10 mouse cellular contexts compared by ENCODE assay signal in the genomic region with DNA sequence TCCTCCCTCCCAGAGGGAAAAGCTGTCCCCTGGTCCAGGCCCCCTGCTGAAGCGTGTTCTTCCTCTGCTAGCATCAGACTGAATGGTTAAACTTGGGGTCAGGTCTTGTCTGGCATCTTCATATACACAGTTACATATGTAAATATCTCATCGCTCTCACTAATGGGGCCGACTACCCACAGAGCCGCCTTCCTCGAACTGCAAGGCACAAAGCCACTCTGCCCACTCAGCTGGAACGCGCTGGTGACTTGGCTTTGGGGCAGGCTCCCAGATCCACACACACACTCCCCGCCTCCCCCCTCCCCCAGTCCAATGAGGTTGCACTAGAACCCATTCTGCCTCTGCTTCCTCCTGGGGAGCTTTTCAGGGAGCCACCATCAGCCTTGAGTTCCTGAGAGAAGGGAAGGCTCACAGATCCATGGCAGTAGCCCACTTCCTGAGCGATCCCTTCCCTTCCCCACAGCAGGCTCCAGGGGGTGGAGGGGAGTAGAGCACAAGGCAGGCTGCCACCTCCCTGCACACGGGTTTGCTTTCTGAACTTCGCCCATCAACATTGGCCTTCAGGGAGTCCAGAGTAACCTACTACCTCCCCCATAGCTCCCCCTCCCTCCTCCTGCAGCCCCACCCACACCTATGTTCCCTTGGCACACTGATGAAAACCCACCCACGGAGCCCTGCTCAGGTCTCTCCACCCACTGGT.
DNase-seq lines count a peak whose midpoint lies in the region; ATAC-seq lines count a peak whose summit lies in the region.
"Had no signal": no experiment of that assay in that cellular context is flagged by ENCODE, and none has a peak within 500 bp of the region (broad histone marks: within the 10 kb centered on the region; RNA-seq: fewer than 3 reads in every experiment).

No protein-coding gene starts in this region.

- peak overlapping the region; percentile 25; the same call in 1 of the 2 replicates for H3K4me3 ChIP-seq in midbrain, embryonic 10.5 days
- no peak overlapping the region for H3K4me3 ChIP-seq in midbrain, embryonic 14.5 days (replicated peaks; ENCODE audit: low read depth, low read length)
- H3K4me3 ChIP-seq in midbrain, embryonic 11.5 days (ENCODE audit: low read depth, low read length), result no peak overlapping the region

- H3K4me1 ChIP-seq in midbrain, embryonic 10.5 days, result peaks cover 17% of the 10 kb centered on the region
- no peaks in the 10 kb centered on the region for H3K4me1 ChIP-seq in midbrain, embryonic 14.5 days (ENCODE audit: control insufficient read depth, insufficient read depth, low read length)
- peaks cover 12% of the 10 kb centered on the region for H3K4me1 ChIP-seq in midbrain, embryonic 11.5 days (ENCODE audit: control insufficient read depth, insufficient read depth, low read length)

- peak; percentile 54 for ATAC-seq in frontal cortex, adult (ENCODE audit: low TSS enrichment)
- no peak for ATAC-seq in midbrain, embryonic 14.5 days (ENCODE audit: low FRiP score, low TSS enrichment)
- peak; percentile 59; the same call in 1 of the 2 replicates for ATAC-seq in midbrain, embryonic 11.5 days (ENCODE audit: low FRiP score)

- intact Hi-C loops in heart, postnatal 14 days (cut with DNase I), result no loop called here

- no peak overlapping the region for H3K9ac ChIP-seq in midbrain, embryonic 14.5 days (replicated peaks; ENCODE audit: low read length)
- H3K9ac ChIP-seq in midbrain, embryonic 11.5 days (ENCODE audit: low read length), result no peak overlapping the region

- no peaks in the 10 kb centered on the region for H3K36me3 ChIP-seq in midbrain, embryonic 10.5 days
- peaks cover 30% of the 10 kb centered on the region for H3K36me3 ChIP-seq in midbrain, embryonic 14.5 days (ENCODE audit: control insufficient read depth, insufficient read depth, low read length)
- H3K36me3 ChIP-seq in midbrain, embryonic 11.5 days (ENCODE audit: control insufficient read depth, insufficient read depth, low read length), result no peaks in the 10 kb centered on the region

- H3K27me3 ChIP-seq in midbrain, embryonic 10.5 days (ENCODE audit: low read depth, poor library complexity, severe bottlenecking), result peaks cover 29% of the 10 kb centered on the region
- no peaks in the 10 kb centered on the region for H3K27me3 ChIP-seq in midbrain, embryonic 14.5 days (ENCODE audit: control insufficient read depth, insufficient read depth, low read length)
- peaks cover 3% of the 10 kb centered on the region; the same call in 1 of the 2 replicates for H3K27me3 ChIP-seq in midbrain, embryonic 11.5 days (ENCODE audit: control insufficient read depth, insufficient read depth, low read length)

- no peak for DNase-seq in frontal cortex, postnatal 36 days (ENCODE audit: low spot score in 2 of 2)
- peak; percentile 49 for DNase-seq in midbrain, embryonic 10.5 days (ENCODE audit: low spot score)
- DNase-seq in midbrain, embryonic 14.5 days, result no peak
- peak; percentile 88 for DNase-seq in midbrain, embryonic 11.5 days (ENCODE audit: low spot score, missing footprints)
- DNase-seq in spleen, postnatal 36 days (ENCODE audit: low spot score in 2 of 2), result no peak
- DNase-seq in right cerebral cortex, postnatal 10 days (ENCODE audit: low spot score in 2 of 2), result no peak
- no peak for DNase-seq in heart, postnatal 14 days
- DNase-seq: heart, postnatal 4 days; lung, adult 18-20 months had no signal

- no peaks in the 10 kb centered on the region for H3K9me3 ChIP-seq in midbrain, embryonic 10.5 days (replicated peaks)
- H3K9me3 ChIP-seq in midbrain, embryonic 14.5 days (ENCODE audit: control insufficient read depth, low read length), result no peaks in the 10 kb centered on the region
- H3K9me3 ChIP-seq in midbrain, embryonic 11.5 days (ENCODE audit: control insufficient read depth, low read length), result no peaks in the 10 kb centered on the region

- no peak overlapping the region for H3K4me2 ChIP-seq in midbrain, embryonic 14.5 days (ENCODE audit: low read length)
- no peak overlapping the region; the same call in 1 of the 2 replicates for H3K4me2 ChIP-seq in midbrain, embryonic 11.5 days

- H3K27ac ChIP-seq in midbrain, embryonic 10.5 days (replicated peaks), result peak overlapping the region; percentile 77
- H3K27ac ChIP-seq in midbrain, embryonic 14.5 days (replicated peaks; ENCODE audit: low read depth, low read length), result no peak overlapping the region
- H3K27ac ChIP-seq in midbrain, embryonic 11.5 days (ENCODE audit: low read depth, low read length), result no peak overlapping the region

- 13% methylated on average over 12 of the region's 12 CpGs for WGBS in midbrain, embryonic 10.5 days
- 7% methylated on average over 11 of the region's 12 CpGs for WGBS in midbrain, embryonic 14.5 days
- WGBS in midbrain, embryonic 11.5 days, result 13% methylated on average over 12 of the region's 12 CpGs

Comparison
In these comparisons a context has a peak if more than half of its experiments do, and no peak if none do; other contexts are left out.
1. DNase-seq: peak in midbrain, embryonic 10.5 days (single experiment) and midbrain, embryonic 11.5 days (single experiment); none in frontal cortex, postnatal 36 days (0 of 2), midbrain, embryonic 14.5 days (single experiment), spleen, postnatal 36 days (0 of 2), right cerebral cortex, postnatal 10 days (0 of 2) and heart, postnatal 14 days (0 of 2).